ENCODE assay signal across 30 mouse cellular contexts in the genomic region with DNA sequence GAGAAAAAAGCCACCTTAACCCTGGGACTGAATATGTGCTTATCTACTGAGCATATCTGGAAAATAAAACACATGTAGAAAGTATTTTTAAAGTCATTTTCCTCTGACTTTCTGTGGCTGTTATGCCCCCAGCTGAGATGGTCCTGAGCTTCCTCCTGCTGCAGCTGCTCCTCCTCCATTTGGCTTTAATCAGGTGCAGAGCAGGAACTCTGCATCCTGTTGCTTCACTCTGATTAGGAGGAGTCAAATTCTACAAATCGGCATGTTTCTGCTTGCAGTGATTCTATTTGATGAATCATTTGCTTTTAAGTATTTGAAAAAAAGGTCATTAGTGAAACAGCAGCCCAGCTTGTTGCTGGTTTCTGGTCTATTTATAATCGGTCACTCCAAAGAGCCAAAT.
DNase-seq lines count a peak whose midpoint lies in the region; ATAC-seq lines count a peak whose summit lies in the region.
"Had no signal": no experiment of that assay in that cellular context is flagged by ENCODE, and none has a peak within 500 bp of the region (broad histone marks: within the 10 kb centered on the region; RNA-seq: fewer than 3 reads in every experiment).

No protein-coding gene starts in this region.

- 57% methylated on average over 2 of the region's 2 CpGs for WGBS in midbrain, embryonic 11.5 days
- 68% methylated on average over 2 of the region's 2 CpGs for WGBS in midbrain, embryonic 13.5 days
- 16% methylated on average over 2 of the region's 2 CpGs for WGBS in embryonic facial prominence, embryonic 14.5 days

- H3K4me1 ChIP-seq in midbrain, embryonic 11.5 days (ENCODE audit: control insufficient read depth, insufficient read depth, low read length): no peaks in the 10 kb centered on the region
- H3K4me1 ChIP-seq in midbrain, embryonic 13.5 days (replicated peaks): no peaks in the 10 kb centered on the region
- no peaks in the 10 kb centered on the region for H3K4me1 ChIP-seq in embryonic facial prominence, embryonic 14.5 days (ENCODE audit: control insufficient read depth, insufficient read depth, low read length)
- H3K4me1 ChIP-seq: embryonic facial prominence, embryonic 15.5 days; forebrain, embryonic 12.5 days; limb, embryonic 15.5 days; liver, embryonic 13.5 days; midbrain, embryonic 15.5 days had no signal

- no peaks in the 10 kb centered on the region for H3K27me3 ChIP-seq in midbrain, embryonic 11.5 days (ENCODE audit: control insufficient read depth, insufficient read depth, low read length)
- H3K27me3 ChIP-seq in midbrain, embryonic 13.5 days: no peaks in the 10 kb centered on the region
- H3K27me3 ChIP-seq in embryonic facial prominence, embryonic 14.5 days (replicated peaks; ENCODE audit: control insufficient read depth, insufficient read depth, low read length): no peaks in the 10 kb centered on the region
- H3K27me3 ChIP-seq: embryonic facial prominence, embryonic 15.5 days; forebrain, embryonic 12.5 days; heart, embryonic 13.5 days; limb, embryonic 15.5 days; liver, embryonic 13.5 days; midbrain, embryonic 15.5 days had no signal

- ATAC-seq in midbrain, embryonic 11.5 days (ENCODE audit: low FRiP score): no peak
- ATAC-seq in midbrain, embryonic 13.5 days: no peak
- ATAC-seq in embryonic facial prominence, embryonic 14.5 days (ENCODE audit: low read depth): no peak
- ATAC-seq: forebrain, postnatal 0 days; hindbrain, embryonic 16.5 days; lung, postnatal 0 days; midbrain, embryonic 15.5 days had no signal

- DNase-seq in embryo, embryonic 11 days: peak; percentile 19
- DNase-seq in embryo, embryonic 9.5 days (ENCODE audit: extremely low spot score): no peak
- DNase-seq in midbrain, embryonic 11.5 days (ENCODE audit: low spot score, missing footprints): peak; percentile 57
- peak; percentile 18 for DNase-seq in embryonic facial prominence, embryonic 14.5 days (ENCODE audit: low spot score)
- DNase-seq in frontal cortex, postnatal 10 days (ENCODE audit: low spot score in 2 of 2): no peak
- DNase-seq in layer of hippocampus, adult 8-10 months (ENCODE audit: low spot score in 2 of 2): no peak
- DNase-seq: adrenal gland, postnatal 14 days; cerebellum, adult 11-12 months; cerebellum, adult 9-11 months; forebrain, postnatal 0 days; gastrocnemius, adult 2 months; gastrocnemius, postnatal 36 days; heart, postnatal 14 days; kidney, adult 18-20 months; kidney, postnatal 4 days; liver, embryonic 13.5 days; lung, adult 18-20 months; lung, postnatal 4 days; right cerebral cortex, postnatal 25 days; thymus, adult 18-20 months; thymus, postnatal 25 days had no signal

- no peak overlapping the region for H3K4me3 ChIP-seq in midbrain, embryonic 11.5 days (ENCODE audit: low read depth, low read length)
- no peak overlapping the region for H3K4me3 ChIP-seq in midbrain, embryonic 13.5 days (replicated peaks)
- no peak overlapping the region for H3K4me3 ChIP-seq in embryonic facial prominence, embryonic 14.5 days (ENCODE audit: low read depth, low read length)
- H3K4me3 ChIP-seq: embryonic facial prominence, embryonic 15.5 days; forebrain, embryonic 12.5 days; gastrocnemius, adult 2 months; heart, embryonic 13.5 days; limb, embryonic 10.5 days; limb, embryonic 15.5 days; liver, embryonic 13.5 days; midbrain, embryonic 15.5 days had no signal

- H3K4me2 ChIP-seq in midbrain, embryonic 11.5 days: no peak overlapping the region
- no peak overlapping the region for H3K4me2 ChIP-seq in midbrain, embryonic 13.5 days (replicated peaks)
- no peak overlapping the region for H3K4me2 ChIP-seq in embryonic facial prominence, embryonic 14.5 days (ENCODE audit: low read depth, low read length)
- H3K4me2 ChIP-seq: embryonic facial prominence, embryonic 15.5 days; forebrain, embryonic 12.5 days; heart, embryonic 13.5 days; limb, embryonic 15.5 days; liver, embryonic 13.5 days; midbrain, embryonic 15.5 days had no signal

- no peak overlapping the region for H3K27ac ChIP-seq in midbrain, embryonic 11.5 days (ENCODE audit: low read depth, low read length)
- no peak overlapping the region for H3K27ac ChIP-seq in midbrain, embryonic 13.5 days
- no peak overlapping the region for H3K27ac ChIP-seq in embryonic facial prominence, embryonic 14.5 days (replicated peaks; ENCODE audit: low read depth, low read length)
- H3K27ac ChIP-seq: embryonic facial prominence, embryonic 15.5 days; forebrain, embryonic 12.5 days; gastrocnemius, adult 2 months; heart, embryonic 13.5 days; limb, embryonic 10.5 days; limb, embryonic 15.5 days; liver, embryonic 13.5 days; midbrain, embryonic 15.5 days had no signal

- H3K36me3 ChIP-seq in midbrain, embryonic 11.5 days (ENCODE audit: control insufficient read depth, insufficient read depth, low read length): no peaks in the 10 kb centered on the region
- no peaks in the 10 kb centered on the region for H3K36me3 ChIP-seq in midbrain, embryonic 13.5 days
- no peaks in the 10 kb centered on the region for H3K36me3 ChIP-seq in embryonic facial prominence, embryonic 14.5 days (ENCODE audit: control insufficient read depth, insufficient read depth, low read length)
- H3K36me3 ChIP-seq: embryonic facial prominence, embryonic 15.5 days; forebrain, embryonic 12.5 days; heart, embryonic 13.5 days; limb, embryonic 10.5 days; limb, embryonic 15.5 days; liver, embryonic 13.5 days; midbrain, embryonic 15.5 days had no signal

- no peaks in the 10 kb centered on the region for H3K9me3 ChIP-seq in midbrain, embryonic 11.5 days (ENCODE audit: control insufficient read depth, low read length)
- no peaks in the 10 kb centered on the region for H3K9me3 ChIP-seq in midbrain, embryonic 13.5 days
- no peaks in the 10 kb centered on the region for H3K9me3 ChIP-seq in embryonic facial prominence, embryonic 14.5 days (ENCODE audit: control insufficient read depth, low read length)
- H3K9me3 ChIP-seq: embryonic facial prominence, embryonic 15.5 days; forebrain, embryonic 12.5 days; heart, embryonic 13.5 days; limb, embryonic 10.5 days; limb, embryonic 15.5 days; liver, embryonic 13.5 days; midbrain, embryonic 15.5 days had no signal

- H3K9ac ChIP-seq in midbrain, embryonic 11.5 days (ENCODE audit: low read length): no peak overlapping the region
- H3K9ac ChIP-seq in midbrain, embryonic 13.5 days (replicated peaks): no peak overlapping the region
- no peak overlapping the region for H3K9ac ChIP-seq in embryonic facial prominence, embryonic 14.5 days (ENCODE audit: low read depth, low read length)
- H3K9ac ChIP-seq: embryonic facial prominence, embryonic 15.5 days; forebrain, embryonic 12.5 days; forebrain, postnatal 0 days; heart, embryonic 13.5 days; limb, embryonic 15.5 days; liver, embryonic 13.5 days; midbrain, embryonic 15.5 days had no signal

Comparison
In these comparisons a context has a peak if more than half of its experiments do, and no peak if none do; other contexts are left out.
1. DNase-seq: peak in embryo, embryonic 11 days (single experiment), midbrain, embryonic 11.5 days (single experiment) and embryonic facial prominence, embryonic 14.5 days (single experiment); none in embryo, embryonic 9.5 days (single experiment), frontal cortex, postnatal 10 days (0 of 2) and layer of hippocampus, adult 8-10 months (0 of 2).